Mouse (Mus musculus) ES-Bruce4 (cell line): ENCODE results near the gene Cisd3.

Experiments
- CTCF ChIP-seq: IDR thresholded peaks from one replicate; pipeline ENCODE4 v1.8.1; 2011; ENCODE audit warnings: low read depth, low read length
- EP300 ChIP-seq: IDR thresholded peaks from 2 replicates; pipeline ENCODE4 v1.6.1; 2011; ENCODE audit warnings: low read depth, low read length; ENCODE audit not compliant: insufficient read depth
- POLR2A ChIP-seq: IDR thresholded peaks from one replicate; pipeline ENCODE4 v1.8.1; 2011; ENCODE audit warnings: low read length; ENCODE audit not compliant: insufficient read depth

DNA sequence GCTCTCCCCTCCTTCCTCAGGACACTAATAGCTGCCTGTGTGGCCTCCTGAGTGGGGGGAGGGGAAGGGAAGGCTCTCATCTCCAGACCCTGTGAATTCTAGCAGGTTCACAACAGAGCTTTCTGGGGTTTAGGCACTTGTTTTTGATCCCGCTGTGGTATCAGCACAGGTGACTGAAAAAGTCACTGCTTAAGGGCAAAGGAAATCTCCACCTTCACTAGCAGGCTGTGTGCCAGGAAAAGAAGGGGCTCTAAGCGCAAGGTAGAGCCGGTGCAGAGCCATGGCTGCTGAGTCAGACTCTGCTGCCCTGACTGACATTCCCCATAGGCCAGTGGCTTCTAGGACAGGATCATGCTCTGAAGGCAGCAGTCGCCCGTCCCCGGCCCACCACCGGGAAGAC, 43.1 kb downstream of the Cisd3 start:
- TF ChIP-seq CTCF (no peak), EP300 (no peak), POLR2A (no peak)
